Mouse (Mus musculus) small intestine, adult 2 months (tissue): ENCODE measurements around the gene Csf1.

Experiments used
- CTCF ChIP-seq: fragments of 200-500 bp; IDR thresholded peaks from 2 replicates; pipeline ENCODE4 v1.5.1; 2012; ENCODE audit warnings: low read depth, mild to moderate bottlenecking, control low read depth, inconsistent platforms, low read length, moderate library complexity, mixed read lengths; ENCODE audit not compliant: insufficient replicate concordance, insufficient read length; ENCODE audit errors: extremely low read depth
- POLR2A ChIP-seq: fragments of 200-500 bp; IDR thresholded peaks from 2 replicates; pipeline ENCODE4 v1.6.1; 2012; ENCODE audit warnings: low read depth, mild to moderate bottlenecking, control low read depth, inconsistent platforms, low read length, moderate library complexity

GRCm38 (mm10) chr3:107792736-107793135 is 32.5 kb upstream of the Csf1 start:
- TF ChIP-seq POLR2A (no peak), CTCF (no peak)
